Mouse (Mus musculus) liver, postnatal 0 days (tissue): Measurements from ENCODE around the gene Gm26602.

Experiments used
- CTCF ChIP-seq: sonication (generic); IDR thresholded peaks from 2 replicates; pipeline ENCODE4 v1.5.1; 2016; ENCODE audit warnings: antibody characterized with exemption, low read depth
- EP300 ChIP-seq: IDR thresholded peaks from 2 replicates; pipeline ENCODE4 v1.6.1; 2016; ENCODE audit warnings: antibody characterized with exemption, low read depth, mild to moderate bottlenecking

GRCm38 (mm10) chr10:79924998-79925784 is 14.5 kb downstream of the Gm26602 start:
- TF ChIP-seq EP300 (peak; percentile 51; the same call in 1 of the 2 replicates), CTCF (peak; percentile 100)
